Mouse (Mus musculus): ENCODE data around the gene Sftpa1.

Sftpa1 gene

DNA sequence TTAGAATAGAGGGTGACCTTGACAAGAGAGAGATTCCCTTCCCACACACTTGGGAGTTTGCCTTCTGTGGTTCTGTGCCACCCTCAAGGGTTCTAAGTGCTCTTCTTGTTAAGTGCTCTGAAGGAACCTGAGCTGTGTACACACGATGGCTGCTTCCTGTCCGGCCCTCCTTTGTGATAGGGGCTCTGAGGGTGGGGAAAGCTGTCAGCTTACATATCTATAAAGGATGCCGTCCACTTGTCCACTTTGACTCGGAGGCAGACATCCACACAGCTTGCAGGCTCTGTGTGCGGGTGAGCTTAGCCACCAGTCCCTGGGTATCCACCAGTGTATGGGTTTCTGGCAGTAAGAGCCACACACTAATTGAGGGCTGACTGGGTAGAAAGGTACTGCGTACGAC, at the start of gene Sftpa1:
Sftpa1 (plus strand) TSS at position 243 of the 400 bp plus-strand sequence.
- DNase-seq (ENCODE audit: low spot score), result no peak

DNA sequence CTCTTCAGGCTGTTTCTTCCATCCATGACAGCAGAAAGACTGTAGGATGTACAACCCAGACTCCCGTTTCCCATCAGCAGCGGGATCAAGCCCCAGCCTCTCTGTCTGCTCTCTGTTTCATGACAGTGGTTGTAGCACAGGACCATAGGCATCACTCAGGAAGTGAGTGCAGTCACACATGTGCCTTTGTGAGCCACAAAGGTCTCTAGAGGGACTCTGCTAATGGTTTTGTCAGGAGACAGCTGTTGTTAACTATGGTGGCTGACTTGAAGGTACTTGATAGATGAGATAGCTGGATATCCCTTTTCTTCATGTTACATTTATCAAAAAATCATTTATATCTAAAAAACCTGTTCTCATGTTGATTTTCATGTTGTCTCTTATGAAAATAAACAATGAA, 49.2 kb upstream of the Sftpa1 start:
- no peak for DNase-seq (ENCODE audit: low spot score)

- DNase-seq (ENCODE audit: low spot score), result peak; percentile 14
Measured at GRCm38 (mm10) chr14:41087509-41087908, 44.1 kb upstream of the Sftpa1 start.

GRCm38 (mm10) chr14:41090777-41091176, 40.8 kb upstream of the Sftpa1 start:
- peak; percentile 2 for DNase-seq (ENCODE audit: low spot score)

DNA sequence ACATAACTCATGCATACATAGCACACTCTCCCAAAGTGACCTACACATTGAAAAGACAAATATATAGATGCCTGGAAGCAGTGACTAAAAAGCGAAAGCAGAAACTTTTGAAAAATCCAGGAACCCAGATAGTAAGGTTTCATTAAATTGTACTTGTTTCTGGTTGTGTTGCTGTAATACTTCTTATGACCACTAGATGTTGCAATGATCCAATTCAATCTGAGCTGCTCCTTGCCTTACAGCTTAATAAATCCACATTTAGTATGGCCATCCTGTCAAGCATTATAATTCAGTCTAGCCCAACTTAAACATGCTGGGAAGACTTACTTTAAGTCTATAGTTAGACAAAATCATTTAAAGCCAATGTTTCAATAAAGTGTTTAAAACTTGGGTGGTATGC, 37.5 kb upstream of the Sftpa1 start:
- DNase-seq (ENCODE audit: low spot score), result no peak

DNA sequence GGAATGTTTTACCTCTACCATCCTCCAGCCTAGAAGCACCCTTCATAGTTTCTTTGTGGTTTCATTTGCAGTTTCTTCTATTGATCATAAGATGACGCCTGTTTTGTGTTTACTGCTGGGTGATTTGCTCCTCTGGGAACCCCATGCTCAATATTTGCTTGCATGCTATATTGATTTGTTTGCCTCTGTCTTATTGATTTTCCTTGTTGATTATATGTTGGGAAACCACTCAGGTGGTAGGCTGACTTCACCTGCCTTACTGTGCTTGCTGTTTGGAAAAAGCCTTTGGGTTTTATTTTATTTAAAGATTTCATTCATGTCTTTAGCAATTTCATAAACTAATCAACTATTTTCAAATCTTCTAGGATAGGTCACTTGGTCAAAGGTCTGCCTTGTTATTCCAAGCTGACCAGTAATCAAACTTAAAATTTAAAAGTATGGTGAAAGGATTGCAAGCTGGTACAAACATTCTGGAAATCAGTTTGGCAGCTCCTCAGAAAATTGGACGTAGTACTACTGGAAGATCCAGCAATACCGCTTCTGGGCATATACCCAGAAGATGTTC, 35.2 kb upstream of the Sftpa1 start:
- no peak for DNase-seq (ENCODE audit: low spot score)

DNA sequence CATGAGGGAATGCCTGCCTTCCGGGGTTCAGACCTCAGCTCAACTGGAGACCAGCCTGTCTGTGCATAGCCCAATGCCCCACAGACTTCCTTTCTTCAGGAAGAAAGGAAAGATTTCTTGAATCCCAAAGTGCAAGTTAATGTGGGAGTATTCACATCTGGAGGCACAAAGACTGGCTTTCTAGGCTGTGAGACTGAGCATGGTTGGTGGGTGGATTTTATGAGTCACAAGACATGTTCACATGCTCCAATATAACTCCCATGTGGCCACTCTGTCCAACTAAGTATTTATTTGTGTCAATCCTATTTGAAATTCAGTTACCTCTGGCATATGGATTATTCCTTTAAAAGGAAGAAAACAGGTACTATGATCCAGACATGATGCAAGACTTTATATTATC, 32.9 kb upstream of the Sftpa1 start:
- DNase-seq (ENCODE audit: low spot score), result no peak

GRCm38 (mm10) chr14:41100712-41101111, 30.9 kb upstream of the Sftpa1 start:
- no peak for DNase-seq (ENCODE audit: low spot score)

DNA sequence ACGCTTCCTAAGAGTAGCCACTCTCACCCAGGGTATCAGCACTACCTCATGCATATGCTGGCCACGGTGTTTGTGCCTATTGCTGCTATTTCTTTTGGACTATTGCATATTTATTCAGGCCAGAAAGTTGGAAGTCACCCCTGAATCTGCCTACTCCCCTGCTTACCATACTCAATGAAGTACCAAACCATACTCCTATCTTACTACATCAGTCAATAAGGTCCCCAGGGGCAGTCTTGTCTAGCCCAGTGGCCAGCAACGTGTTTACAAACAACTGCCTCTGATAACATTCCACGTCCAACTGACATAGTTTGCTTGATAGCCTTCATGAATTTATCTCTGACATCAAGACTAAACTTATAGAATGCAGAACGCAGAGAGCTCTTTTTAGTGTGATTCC, 30.3 kb upstream of the Sftpa1 start:
- no peak for DNase-seq (ENCODE audit: low spot score)

GRCm38 (mm10) chr14:41102269-41102668, 29.3 kb upstream of the Sftpa1 start:
- DNase-seq (ENCODE audit: low spot score), result no peak

- DNase-seq (ENCODE audit: low spot score), result no peak
Measured at GRCm38 (mm10) chr14:41104853-41105444, 26.6 kb upstream of the Sftpa1 start, which contains the start of gene Mat1a. Gene Mat1a (plus strand): TSS chr14:41105035.

DNA sequence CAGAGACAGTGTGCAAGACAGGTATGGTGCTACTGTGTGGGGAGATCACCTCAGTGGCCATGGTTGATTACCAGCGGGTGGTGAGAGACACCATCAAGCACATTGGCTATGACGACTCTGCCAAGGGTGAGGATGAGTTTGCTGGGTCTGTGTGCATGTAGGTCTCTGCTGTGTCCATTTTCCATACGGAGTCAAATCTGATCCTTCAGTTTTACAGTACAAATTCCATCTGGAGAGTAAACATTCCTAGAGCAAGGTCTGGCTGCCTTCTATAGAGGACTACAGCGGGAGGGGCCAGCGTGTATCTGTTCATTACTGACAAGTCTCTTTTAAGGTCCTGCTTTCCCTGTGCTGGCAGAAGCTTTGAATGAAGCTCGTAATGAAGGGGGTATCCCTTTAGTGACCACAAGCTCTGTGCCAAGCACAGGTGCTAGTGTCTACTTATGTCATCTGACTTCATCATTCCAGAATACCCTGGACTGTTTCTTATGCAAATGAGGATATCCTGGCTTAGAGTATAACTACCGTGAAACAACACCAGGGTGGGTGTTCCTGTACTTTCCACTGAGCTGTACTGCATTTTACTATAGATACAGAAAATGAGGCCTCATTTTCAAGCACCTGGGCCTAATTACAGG, 20.4 kb upstream of the Sftpa1 start:
- DNase-seq (ENCODE audit: low spot score), result no peak

DNA sequence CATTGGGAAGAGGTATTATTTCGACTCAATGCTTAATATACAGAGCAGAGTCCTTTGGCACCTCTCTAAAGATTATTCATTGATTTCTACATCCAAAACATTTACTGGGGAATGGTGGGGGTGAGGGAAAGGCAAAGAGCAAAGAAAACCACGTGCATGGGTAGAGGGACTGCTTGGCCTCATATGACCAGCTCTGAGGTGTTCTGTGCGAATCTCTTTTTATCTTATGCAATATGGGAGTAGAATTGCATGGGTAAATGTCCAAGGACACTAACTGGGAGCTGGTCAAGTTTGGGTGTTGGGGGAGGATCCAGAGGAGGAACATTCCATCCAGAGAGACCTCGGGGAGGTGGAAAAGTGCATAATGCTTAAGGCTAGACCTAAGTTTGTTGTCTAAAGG, 18.6 kb upstream of the Sftpa1 start:
- DNase-seq (ENCODE audit: low spot score), result no peak

GRCm38 (mm10) chr14:41116271-41116670, 15.3 kb upstream of the Sftpa1 start:
- DNase-seq (ENCODE audit: low spot score), result no peak

- no peak for DNase-seq (ENCODE audit: low spot score)
Measured at GRCm38 (mm10) chr14:41124683-41125082, 6.9 kb upstream of the Sftpa1 start.

GRCm38 (mm10) chr14:41127997-41128396, 3.6 kb upstream of the Sftpa1 start:
- DNase-seq (ENCODE audit: low spot score), result no peak

DNA sequence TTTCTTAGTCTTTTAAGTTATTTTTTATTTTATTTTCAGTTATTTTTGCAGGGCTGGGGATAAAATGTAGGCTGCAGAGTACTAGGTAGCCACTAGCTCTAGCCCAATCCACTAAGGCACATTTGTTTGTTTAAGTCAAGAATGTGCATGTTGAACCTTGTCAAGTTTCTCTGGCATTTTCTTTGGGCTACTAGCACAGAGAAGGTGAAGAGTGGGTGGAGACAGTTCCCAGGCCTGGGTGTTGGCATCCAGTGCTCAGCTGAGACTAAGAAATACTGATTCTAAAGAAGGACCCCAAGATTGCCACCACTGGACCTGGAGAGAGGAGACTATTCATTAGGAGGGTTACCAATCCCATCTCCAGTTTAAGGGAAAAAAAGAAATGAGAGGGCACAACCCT, 5.4 kb downstream of the Sftpa1 start:
- DNase-seq (ENCODE audit: low spot score), result no peak

- no peak for DNase-seq (ENCODE audit: low spot score)
Measured at GRCm38 (mm10) chr14:41140686-41141085, 9.1 kb downstream of the Sftpa1 start.

- DNase-seq (ENCODE audit: low spot score), result no peak
Measured at GRCm38 (mm10) chr14:41146035-41146434, 14.5 kb downstream of the Sftpa1 start.

- DNase-seq (ENCODE audit: low spot score), result no peak
Measured at GRCm38 (mm10) chr14:41146922-41147321, 15.3 kb downstream of the Sftpa1 start.

DNA sequence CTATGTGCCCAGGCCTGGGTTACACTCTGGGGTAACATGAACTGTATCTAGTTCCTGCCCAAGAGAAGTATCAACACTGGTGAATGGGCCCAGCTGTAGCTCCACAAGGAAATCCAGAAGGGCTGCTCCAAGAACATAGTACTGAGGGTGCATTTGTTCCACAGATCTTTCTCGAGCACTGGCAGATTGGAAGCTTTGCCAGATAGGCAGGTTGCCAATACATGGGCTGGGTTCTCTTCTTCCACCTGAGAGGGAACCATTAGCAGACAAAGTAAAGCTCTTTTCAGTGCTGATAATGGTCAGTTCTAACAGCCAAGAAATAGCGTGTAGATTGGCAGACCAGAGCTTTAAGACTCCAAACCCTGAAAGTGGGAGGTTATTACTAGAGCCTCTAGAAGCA, 15.8 kb downstream of the Sftpa1 start:
- DNase-seq (ENCODE audit: low spot score), result no peak

- DNase-seq (ENCODE audit: low spot score), result no peak
Measured at GRCm38 (mm10) chr14:41151220-41151898, 19.8 kb downstream of the Sftpa1 start, which contains the start of gene Mbl1. Gene Mbl1 (plus strand): TSS chr14:41151458.

DNA sequence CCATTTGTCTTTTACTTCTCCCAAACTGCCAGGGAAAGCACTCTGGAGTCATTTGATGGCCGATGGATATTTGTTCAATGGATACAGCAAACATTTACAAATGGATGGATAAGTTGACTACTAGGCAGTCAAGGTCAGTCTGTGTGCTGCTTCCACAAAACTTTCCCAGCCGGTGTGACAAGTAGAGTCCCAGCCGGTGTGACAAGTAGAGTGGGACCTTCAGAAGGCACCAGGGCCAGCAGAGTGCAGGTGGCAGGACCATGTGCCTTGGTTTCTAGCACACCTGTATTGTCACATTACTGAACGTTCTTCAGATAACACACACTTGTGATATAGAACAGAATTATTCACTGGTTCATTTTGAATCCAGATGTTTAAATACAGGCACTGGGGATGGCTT, 28.5 kb downstream of the Sftpa1 start:
- DNase-seq (ENCODE audit: low spot score), result no peak
